Mouse (Mus musculus) myocyte (in vitro differentiated cells): Measurements from ENCODE around the gene Nipsnap1.

Source experiments
- MAX ChIP-seq: IDR thresholded peaks from one replicate; pipeline ENCODE4 v1.6.1; 2011; ENCODE audit warnings: low read depth, mild to moderate bottlenecking, control low read depth
- POLR2A ChIP-seq: IDR thresholded peaks from one replicate; pipeline ENCODE4 v1.6.1; 2011; ENCODE audit warnings: low read depth, mild to moderate bottlenecking, control low read depth, moderate library complexity; ENCODE audit not compliant: insufficient read length
- TCF12 ChIP-seq: IDR thresholded peaks from one replicate; pipeline ENCODE4 v1.6.1; 2011; ENCODE audit warnings: mild to moderate bottlenecking, control low read depth; ENCODE audit not compliant: poor library complexity, insufficient read depth, severe bottlenecking
- USF1 ChIP-seq: IDR thresholded peaks from one replicate; pipeline ENCODE4 v1.6.1; 2011; ENCODE audit warnings: low read depth, mild to moderate bottlenecking, control low read depth, moderate library complexity

DNA sequence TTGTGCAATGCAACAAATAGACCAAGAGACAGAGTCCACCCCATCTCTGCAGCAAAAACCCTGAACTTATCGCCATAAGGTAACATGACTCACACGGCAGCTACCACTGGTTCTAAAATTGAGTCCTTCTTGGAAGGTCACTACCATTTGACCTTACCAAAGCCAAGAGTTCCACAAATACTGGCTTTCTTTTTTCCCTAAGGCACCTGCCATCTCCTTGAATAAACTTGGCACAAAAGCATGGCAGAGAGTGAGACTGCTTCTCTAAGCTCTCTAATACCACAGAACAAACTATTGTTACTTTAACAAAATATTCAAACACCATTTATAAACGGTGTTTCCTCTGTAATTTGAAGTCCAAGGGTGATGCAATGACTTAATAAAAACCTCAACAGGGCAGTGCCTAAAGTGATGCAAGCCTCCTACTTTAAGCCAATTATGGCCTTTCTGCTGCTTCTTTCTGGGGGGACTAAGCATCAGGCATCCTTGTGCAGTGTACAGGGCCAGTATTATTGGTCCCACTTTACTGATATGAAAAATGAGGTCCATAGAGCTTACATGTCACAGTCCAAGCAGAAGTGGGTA is 32.7 kb upstream of the Nipsnap1 start:
- TF ChIP-seq MAX (no peak), USF1 (no peak), TCF12 (no peak), POLR2A (no peak)
